Mouse (Mus musculus): Measurements from ENCODE around the gene Cyp4a32.

GRCm38 (mm10) chr4:115657867-115658249, 57.1 kb downstream of the Cyp4a32 start:
- TF ChIP-seq CTCF (IDR thresholded peaks at IDR 0.05; ENCODE audit: control insufficient read depth, insufficient read depth, insufficient replicate concordance, low read depth, low read length) (no peak), POLR2A (IDR thresholded peaks at IDR 0.05; ENCODE audit: control insufficient read depth, low read depth, low read length) (no peak)

Measured in testis, adult 2 months (tissue).